Mouse (Mus musculus) liver, adult 2 months (tissue): ENCODE results near the gene Nme7.

Source experiments
- CTCF ChIP-seq: fragments of 200-500 bp; IDR thresholded peaks from 2 replicates; pipeline ENCODE4 v1.5.1; 2011; ENCODE audit warnings: low read depth, low read length, control low read depth
- POLR2A ChIP-seq: fragments of 200-500 bp; IDR thresholded peaks from 2 replicates; pipeline ENCODE4 v1.6.1; 2011; ENCODE audit warnings: low read length, control low read depth; ENCODE audit not compliant: insufficient read depth; ENCODE audit errors: extremely low read depth

DNA sequence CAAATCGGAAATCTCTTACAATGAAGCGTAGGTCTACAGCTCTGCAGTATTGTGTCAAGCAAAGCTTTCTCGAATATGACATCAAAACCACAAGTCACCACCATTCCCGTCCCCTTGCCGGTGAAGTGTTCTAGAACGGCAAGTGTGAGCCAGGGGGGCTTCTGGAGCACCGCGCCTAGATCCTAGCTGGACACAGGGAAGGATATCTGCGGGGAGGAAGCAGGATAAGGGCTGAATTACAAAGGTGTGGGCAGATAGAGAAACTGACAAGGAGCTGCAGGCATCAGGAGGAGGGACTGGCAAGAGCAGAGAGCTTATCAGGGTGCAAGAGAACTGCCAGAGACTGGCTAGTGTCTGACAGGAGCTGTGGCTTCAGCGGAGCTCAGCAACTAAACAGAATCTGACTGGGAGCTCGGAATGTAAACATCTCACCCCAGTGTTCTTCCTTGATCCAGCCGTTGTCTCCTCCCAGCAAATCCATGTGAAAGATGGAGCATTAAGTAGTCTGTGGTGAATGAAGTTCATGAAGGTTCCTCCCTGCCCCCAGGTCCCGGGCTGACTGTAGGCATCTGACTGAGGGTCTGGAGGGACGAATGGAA is 15.7 kb downstream of the Nme7 start:
- TF ChIP-seq POLR2A = no peak
- no peak for TF ChIP-seq CTCF
